Mouse (Mus musculus) urinary bladder, postnatal 4 days (tissue): ENCODE measurements at regions not wholly inside any gene's neighbourhood (a gene's known extent, or its start where the extent isn't known, plus 50 kb on each side); places are given as distances from the start of the nearest gene placed in this dataset.

Experiments
- DNase-seq, 2 experiments: peaks; one replicate each; pipeline ENCODE4 v3.0.0; 2021 to 2022; ENCODE audit warnings: low spot score in 2 of 2

DNA sequence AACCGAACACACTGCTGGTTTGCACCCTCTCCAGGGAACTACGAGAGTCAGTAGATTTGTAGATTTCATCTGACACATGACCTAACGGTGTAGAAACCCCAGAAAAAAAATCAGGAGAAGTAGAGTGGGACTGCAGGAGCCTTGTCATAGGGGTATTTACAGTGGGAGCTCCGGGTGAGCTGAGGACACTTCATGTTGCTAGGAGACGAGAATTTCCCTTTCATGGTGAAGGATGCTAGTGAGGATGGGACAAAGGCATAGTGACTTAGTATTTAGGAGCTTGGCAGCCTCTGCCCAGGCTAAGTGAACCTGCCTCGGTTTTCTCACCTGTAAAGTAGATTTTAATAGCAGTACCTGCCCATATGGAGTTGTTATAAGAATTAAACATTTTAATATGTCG is 52.8 kb upstream of the Epha4 start:
- DNase-seq, result no peak
